Mouse (Mus musculus) midbrain, embryonic 16.5 days (tissue): ENCODE results near the gene Cd81. TPM values are rescaled to one million over a fixed set of nuclear protein-coding genes. Genes with fewer than 3 reads are reported as not detected.
A peak's percentile ranks its signal among the peaks of the same experiment; 100 is the strongest.

ENCODE experiments used
- ATAC-seq: fragments of 200-750 bp; cut with Nextera tagmentation; 2 replicates; pipeline ENCODE4 v1.8.0; 2017; ENCODE audit warnings: moderate TSS enrichment
- H3K27ac ChIP-seq: fragments of 300-500 bp; sonication (generic); 2 replicates; pipeline ENCODE4 v1.5.1; 2014; ENCODE audit warnings: mild to moderate bottlenecking, low read length, mixed read lengths
- H3K27me3 ChIP-seq: fragments of 300-500 bp; sonication (generic); 2 replicates; pipeline ENCODE4 v1.6.1; 2014; ENCODE audit warnings: low read depth, low read length, mixed read lengths; ENCODE audit not compliant: control insufficient read depth, insufficient read depth
- H3K36me3 ChIP-seq: fragments of 300-500 bp; sonication (generic); 2 replicates; pipeline ENCODE4 v1.6.1; 2014; ENCODE audit warnings: mild to moderate bottlenecking, low read length, moderate library complexity, mixed read lengths; ENCODE audit not compliant: control insufficient read depth, insufficient read depth
- H3K4me1 ChIP-seq: fragments of 300-500 bp; sonication (generic); 2 replicates; pipeline ENCODE4 v1.6.1; 2014; ENCODE audit warnings: mild to moderate bottlenecking, low read length, mixed read lengths; ENCODE audit not compliant: control insufficient read depth, insufficient read depth
- H3K4me2 ChIP-seq: fragments of 300-500 bp; sonication (generic); 2 replicates; pipeline ENCODE4 v1.6.1; 2014; ENCODE audit warnings: mild to moderate bottlenecking, low read length, mixed read lengths
- H3K4me3 ChIP-seq: fragments of 300-500 bp; sonication (generic); 2 replicates; pipeline ENCODE4 v1.5.1; 2014; ENCODE audit warnings: low read depth, mild to moderate bottlenecking, low read length, moderate library complexity, mixed read lengths
- H3K9ac ChIP-seq: fragments of 300-500 bp; sonication (generic); 2 replicates; pipeline ENCODE4 v1.6.1; 2014; ENCODE audit warnings: low read depth, low read length, mixed read lengths
- H3K9me3 ChIP-seq: fragments of 300-500 bp; sonication (generic); replicated peaks from 2 replicates; pipeline ENCODE4 v1.6.1; 2014; ENCODE audit warnings: mild to moderate bottlenecking, low read length, mixed read lengths; ENCODE audit not compliant: control insufficient read depth, poor library complexity, severe bottlenecking
- WGBS: fragments of 180-500 bp; shearing (Covaris S2); extraction: QIAGEN DNeasy Blood & Tissue Kit; methylation state at CpG from one replicate; pipeline ENCODE4 v1.1.7; 2014; 5-methylcytosine and 5-hydroxymethylcytosine counted together
- polyA plus RNA-seq: library from polyadenylated mRNA; unstranded; fragments of >200 nt; fragmentation: Nextera tagmentation; extraction: Ambion mirVana; gene quantifications from 2 replicates; pipeline ENCODE4 v1.2.1, GENCODE M21; 2015

Cd81 gene
- polyA plus RNA-seq, 1 experiment from 2014 or later: 411 TPM

DNA sequence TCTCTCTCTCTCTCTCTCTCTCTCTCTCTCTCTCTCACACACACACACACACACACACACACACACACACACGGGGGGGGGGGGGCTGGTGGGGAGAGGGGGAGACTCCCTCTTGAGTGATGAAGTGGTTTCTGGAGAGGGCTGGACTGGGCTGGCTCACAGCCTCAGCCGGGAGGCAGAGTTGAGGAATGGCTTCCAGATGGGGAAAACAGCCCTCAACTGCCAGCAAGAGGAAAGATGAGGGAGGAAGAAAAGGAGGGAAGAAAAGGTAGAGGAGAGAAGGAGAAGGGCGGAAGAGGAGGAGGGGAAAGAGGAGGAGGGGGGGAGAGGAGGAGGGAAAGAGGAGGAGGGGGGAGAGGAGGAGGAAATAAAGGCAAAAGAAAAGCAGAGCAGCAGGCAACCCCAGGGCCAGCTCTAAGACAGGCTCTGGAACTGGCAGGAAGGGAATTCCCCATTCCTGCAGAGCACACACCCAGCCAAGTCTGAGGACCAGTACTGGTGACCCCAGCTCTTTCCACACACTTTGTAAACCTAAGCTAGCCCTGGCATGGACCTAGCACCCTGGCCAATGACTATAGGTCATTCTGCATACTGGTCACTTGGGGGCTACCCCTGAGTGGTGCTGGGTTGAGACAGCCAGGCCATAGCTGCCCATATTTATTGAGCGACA lies 43.4 kb upstream of the Cd81 start:
- H3K27ac ChIP-seq: no peak overlapping the region
- no peak overlapping the region for H3K9ac ChIP-seq
- no peak overlapping the region for H3K4me3 ChIP-seq
- H3K36me3 ChIP-seq: no peaks in the 10 kb centered on the region
- H3K27me3 ChIP-seq: no peaks in the 10 kb centered on the region
- no peak overlapping the region for H3K4me2 ChIP-seq
- H3K9me3 ChIP-seq: no peaks in the 10 kb centered on the region
- 59% methylated on average over 3 of the region's 4 CpGs for WGBS
- ATAC-seq: no peak
- 0 out of 2 replicates have a peak, but pooled peaks cover 2% of the 10 kb centered on the region for H3K4me1 ChIP-seq

DNA sequence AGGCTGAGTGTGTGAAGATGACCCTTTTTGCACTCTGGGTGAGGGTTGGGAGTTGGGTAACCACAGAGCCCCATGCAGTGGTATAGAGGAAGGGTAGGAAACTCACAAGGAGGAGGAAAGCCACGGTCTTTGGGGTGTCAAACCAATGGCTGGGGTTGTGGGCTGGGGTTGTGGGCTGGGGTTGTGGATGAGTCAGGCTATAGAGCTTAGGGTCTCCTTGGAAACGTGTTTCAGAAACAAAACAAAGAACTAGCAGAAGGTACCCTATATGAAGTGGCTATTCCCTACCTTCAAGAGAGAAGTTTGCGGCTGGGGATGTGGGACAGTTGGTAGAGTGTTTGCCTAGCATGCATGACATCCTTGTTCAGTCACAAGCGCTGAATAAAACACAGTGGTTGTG lies 42.5 kb upstream of the Cd81 start:
- H3K27me3 ChIP-seq: no peaks in the 10 kb centered on the region
- H3K4me3 ChIP-seq: no peak overlapping the region
- H3K4me1 ChIP-seq: 0 out of 2 replicates have a peak, but pooled peaks cover 2% of the 10 kb centered on the region
- H3K9ac ChIP-seq: no peak overlapping the region
- H3K4me2 ChIP-seq: no peak overlapping the region
- no peak overlapping the region for H3K27ac ChIP-seq
- H3K36me3 ChIP-seq: no peaks in the 10 kb centered on the region
- H3K9me3 ChIP-seq: no peaks in the 10 kb centered on the region
- ATAC-seq: no peak
- WGBS: 88% methylated on average over 4 of the region's 4 CpGs

DNA sequence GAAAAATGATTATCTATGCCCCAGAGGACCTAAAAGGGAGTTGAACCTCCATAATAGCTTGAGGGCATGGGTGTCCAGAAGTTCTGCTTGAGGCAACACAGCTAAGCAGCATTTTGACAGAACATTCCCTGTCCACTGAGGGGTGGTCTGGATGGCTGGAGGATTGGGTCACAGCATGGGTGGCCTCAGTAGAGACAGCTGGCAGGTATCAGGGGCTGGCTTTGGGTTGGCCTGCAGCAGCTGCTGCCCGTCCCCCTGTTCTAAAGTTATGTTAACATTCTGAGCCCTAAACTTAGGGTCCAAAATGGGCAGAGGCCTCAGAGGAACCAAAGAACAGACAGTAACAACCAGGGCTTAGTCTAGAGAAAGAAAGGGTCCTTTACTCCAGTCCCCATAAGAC lies 41.3 kb upstream of the Cd81 start:
- Histone ChIP-seq H3K9me3 (no peaks in the 10 kb centered on the region), H3K27ac (no peak overlapping the region), H3K27me3 (no peaks in the 10 kb centered on the region), H3K4me2 (no peak overlapping the region), H3K36me3 (no peaks in the 10 kb centered on the region), H3K9ac (no peak overlapping the region), H3K4me1 (peaks cover 7% of the 10 kb centered on the region; the same call in 1 of the 2 replicates), H3K4me3 (no peak overlapping the region)
- ATAC-seq: no peak
- 94% methylated on average over 1 of the region's 1 CpGs for WGBS

DNA sequence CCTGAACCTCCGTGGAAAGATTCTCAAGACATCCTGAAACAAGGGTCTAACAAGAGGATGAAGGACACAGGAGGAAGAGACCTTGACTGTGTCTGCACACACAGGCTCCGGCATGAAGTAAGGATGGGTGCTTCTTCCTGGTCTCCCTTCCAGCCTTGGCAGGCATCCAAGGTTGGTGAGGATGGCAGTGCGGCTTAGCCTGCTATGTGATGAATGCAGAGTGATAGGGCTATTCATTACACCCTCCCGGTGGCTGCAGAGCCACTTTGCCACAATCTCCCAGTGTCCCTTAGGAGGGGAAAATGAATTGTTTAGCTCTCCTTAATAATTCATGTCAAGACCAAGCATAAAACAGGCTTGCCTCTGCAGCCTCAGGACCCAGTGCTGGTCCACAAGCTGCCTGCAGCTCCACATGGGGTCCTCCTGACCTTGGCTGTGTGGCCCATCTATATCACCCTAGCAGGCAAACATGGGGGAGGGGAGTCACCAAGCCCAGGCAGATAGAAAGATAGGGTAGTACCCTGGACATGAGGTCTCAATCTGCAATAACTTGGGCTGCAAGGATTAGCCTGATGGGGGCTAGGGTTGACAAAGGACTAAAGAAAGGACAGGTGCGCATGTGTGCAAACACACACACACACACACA lies 40.2 kb upstream of the Cd81 start:
- Histone ChIP-seq H3K36me3 (no peaks in the 10 kb centered on the region), H3K9ac (no peak overlapping the region), H3K27ac (no peak overlapping the region), H3K9me3 (no peaks in the 10 kb centered on the region), H3K4me3 (no peak overlapping the region), H3K4me2 (no peak overlapping the region), H3K4me1 (peaks cover 7% of the 10 kb centered on the region), H3K27me3 (no peaks in the 10 kb centered on the region)
- 51% methylated on average over 5 of the region's 5 CpGs for WGBS
- no peak for ATAC-seq

DNA sequence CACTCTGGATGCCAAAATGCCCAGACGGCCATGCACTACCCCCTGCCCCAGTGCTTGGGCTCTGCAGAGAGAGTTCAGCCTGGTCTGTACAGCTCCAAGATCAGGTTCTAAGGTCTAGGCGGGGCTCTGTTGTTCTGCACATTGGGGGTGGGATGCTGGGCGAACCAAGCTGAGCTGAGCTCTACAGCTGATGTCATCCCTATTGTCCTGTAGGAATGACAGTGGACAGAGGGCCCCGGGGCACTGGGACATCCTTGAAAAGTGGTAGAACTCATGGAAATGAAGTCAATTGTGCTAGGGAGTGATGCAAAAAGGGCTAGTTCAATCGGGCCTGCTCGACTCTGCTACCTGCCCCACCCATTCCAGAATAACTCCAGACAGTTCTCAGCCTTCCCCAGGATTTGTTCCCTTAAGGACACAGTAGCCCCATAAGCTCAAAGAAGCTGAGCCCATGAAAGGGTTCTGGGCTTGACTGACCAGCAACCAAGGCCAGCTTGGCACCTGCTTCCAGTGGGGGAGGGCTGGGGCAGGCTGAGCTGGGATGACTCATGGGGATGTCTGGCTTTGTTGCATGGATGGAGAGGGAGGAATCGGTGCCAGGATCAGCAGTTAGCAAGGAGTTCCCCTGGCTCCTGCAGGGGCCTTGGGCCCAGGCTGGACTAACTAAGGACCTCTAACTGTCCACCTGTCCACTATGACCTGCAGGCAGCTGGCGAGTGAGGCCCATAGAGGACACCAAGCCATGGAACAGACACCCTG lies 38.9 kb upstream of the Cd81 start:
- Histone ChIP-seq H3K4me2 (no peak overlapping the region), H3K27ac (no peak overlapping the region; the same call in 1 of the 2 replicates), H3K36me3 (no peaks in the 10 kb centered on the region), H3K9me3 (no peaks in the 10 kb centered on the region), H3K27me3 (no peaks in the 10 kb centered on the region), H3K9ac (no peak overlapping the region), H3K4me3 (no peak overlapping the region), H3K4me1 (peaks cover 7% of the 10 kb centered on the region)
- WGBS: 68% methylated on average over 8 of the region's 8 CpGs
- ATAC-seq: no peak

DNA sequence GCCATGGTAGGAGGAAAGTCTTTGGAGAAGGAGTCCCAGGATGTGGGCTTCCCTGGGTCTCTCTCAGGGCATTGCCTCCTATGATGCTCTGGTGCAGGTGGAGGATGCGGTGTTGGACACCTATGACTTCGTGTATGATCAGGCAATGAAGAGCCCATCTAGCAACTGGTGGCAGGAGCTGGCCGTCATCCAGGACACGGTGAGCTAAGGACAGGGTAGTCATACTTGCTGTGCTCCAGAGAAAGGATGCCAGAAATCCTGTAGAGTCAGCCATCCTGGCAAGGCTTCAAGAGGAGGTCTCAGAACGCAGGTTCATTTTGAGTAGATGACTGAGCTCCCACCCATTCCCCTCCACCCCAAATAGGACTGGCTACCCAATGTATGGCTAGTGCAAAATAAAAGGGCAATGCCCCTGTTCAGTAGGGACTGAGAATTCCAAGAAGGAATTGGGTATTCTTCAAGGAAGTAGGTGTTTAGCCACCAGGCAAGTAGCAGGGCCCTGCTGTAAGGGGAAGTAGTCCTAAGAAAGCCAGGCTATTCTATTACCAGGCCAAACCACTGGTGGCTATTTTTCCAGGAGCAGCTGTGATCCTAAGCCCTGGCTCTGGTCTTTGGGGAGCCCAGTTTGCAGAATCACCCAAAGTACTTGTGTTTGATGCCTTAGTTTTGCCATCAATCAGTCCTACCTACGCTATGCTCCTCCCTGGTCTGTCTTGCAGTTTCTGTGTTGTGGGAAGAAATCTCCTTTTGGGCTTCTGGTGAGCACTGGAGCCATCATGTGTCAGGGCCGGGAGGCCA lies 37.5 kb upstream of the Cd81 start:
- no peak overlapping the region for H3K4me2 ChIP-seq
- 88% methylated on average over 7 of the region's 7 CpGs for WGBS
- H3K36me3 ChIP-seq: no peaks in the 10 kb centered on the region
- H3K9ac ChIP-seq: no peak overlapping the region
- H3K9me3 ChIP-seq: no peaks in the 10 kb centered on the region
- H3K4me1 ChIP-seq: peaks cover 5% of the 10 kb centered on the region
- H3K4me3 ChIP-seq: no peak overlapping the region
- no peak overlapping the region for H3K27ac ChIP-seq
- H3K27me3 ChIP-seq: no peaks in the 10 kb centered on the region
- no peak for ATAC-seq

DNA sequence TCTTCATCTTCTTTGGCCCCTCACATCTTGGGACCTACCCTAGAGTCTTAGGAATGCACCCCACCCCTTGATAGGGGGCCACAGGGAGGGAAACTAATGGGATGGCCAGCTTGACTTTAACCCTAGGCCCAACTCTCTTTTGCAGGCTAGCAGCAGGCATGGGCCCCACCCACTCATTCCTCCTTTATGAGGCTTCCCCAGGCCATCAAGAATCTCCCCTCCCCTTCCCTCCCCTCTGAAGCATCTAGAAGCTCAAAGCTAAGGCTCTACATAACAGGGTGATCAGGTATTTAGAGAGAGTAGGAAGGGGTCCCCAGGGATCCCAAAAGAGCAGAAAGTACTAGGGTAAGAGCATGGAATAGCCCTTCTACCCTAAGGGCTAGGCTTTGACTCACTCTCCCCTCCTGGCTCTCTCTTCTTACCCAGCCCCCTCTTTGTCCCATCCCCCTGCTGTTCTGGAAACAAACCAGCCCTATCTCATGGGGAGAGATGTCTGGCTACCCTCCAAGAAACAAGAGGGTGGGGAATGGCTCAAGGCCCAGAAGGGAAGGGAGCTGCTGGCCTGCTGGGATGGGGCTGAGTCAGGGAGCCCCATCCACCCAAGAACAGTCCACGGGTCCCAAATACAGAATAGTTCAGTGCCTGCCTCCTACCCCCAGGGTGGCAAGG lies 36.6 kb upstream of the Cd81 start:
- Histone ChIP-seq H3K36me3 (no peaks in the 10 kb centered on the region), H3K4me3 (no peak overlapping the region), H3K27me3 (no peaks in the 10 kb centered on the region), H3K4me2 (no peak overlapping the region), H3K4me1 (peaks cover 5% of the 10 kb centered on the region), H3K27ac (peak overlapping the region; percentile 24; the same call in 1 of the 2 replicates), H3K9me3 (no peaks in the 10 kb centered on the region), H3K9ac (no peak overlapping the region)
- WGBS: 0% methylated on average over 1 of the region's 1 CpGs
- peak; percentile 57 for ATAC-seq

DNA sequence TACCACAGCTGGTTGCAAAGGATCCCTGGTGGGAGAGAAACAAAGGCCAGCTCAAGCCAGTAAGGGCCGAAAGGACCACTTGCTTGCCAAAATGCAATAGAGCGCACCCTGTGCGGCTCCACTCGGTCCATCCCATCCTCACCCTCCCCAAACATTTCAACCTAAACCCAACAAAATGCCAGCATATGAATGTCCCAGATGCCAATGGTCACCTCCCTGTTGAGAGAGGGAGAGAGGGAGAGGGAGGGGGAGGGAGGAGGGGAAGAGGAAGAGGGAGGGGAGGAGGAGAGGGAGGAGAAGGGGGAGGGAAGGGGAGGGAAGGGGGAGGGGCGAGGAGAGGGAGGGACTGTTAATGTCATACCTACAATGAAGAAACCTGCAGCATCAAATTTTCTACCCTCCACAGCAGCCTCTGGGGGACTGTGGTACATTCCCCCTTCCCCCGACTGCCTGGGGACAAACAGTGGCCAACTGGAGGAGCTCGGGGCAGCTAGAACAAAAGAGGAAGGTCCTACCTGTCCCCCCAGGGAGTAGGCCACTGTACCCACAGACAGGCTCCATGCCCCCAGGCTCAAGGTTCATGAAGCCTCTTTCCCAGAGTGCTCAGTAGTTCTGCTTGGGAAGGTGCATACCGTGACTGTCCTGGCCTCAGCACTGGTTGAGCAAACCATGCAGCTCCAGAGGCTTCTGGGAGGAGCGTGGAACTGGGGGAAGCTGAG lies 36.0 kb upstream of the Cd81 start:
- 45% methylated on average over 8 of the region's 9 CpGs for whole genome bisulfite sequencing

More for the DNA sequence above, 36.0 kb upstream of the Cd81 start:
- H3K4me3 ChIP-seq: no peak overlapping the region
- no peak overlapping the region for H3K9ac ChIP-seq
- H3K27me3 ChIP-seq: no peaks in the 10 kb centered on the region
- H3K4me2 ChIP-seq: no peak overlapping the region
- no peaks in the 10 kb centered on the region for H3K9me3 ChIP-seq
- no peak for ATAC-seq
- H3K36me3 ChIP-seq: no peaks in the 10 kb centered on the region
- H3K4me1 ChIP-seq: peaks cover 5% of the 10 kb centered on the region
- H3K27ac ChIP-seq: peak overlapping the region; percentile 24; the same call in 1 of the 2 replicates
